Mouse (Mus musculus): Measurements from ENCODE around the gene Gm20388. TPM values are rescaled to one million over a fixed set of nuclear protein-coding genes. Genes with fewer than 3 reads are reported as not detected.

Gm20388 gene
- polyA plus RNA-seq, 1 experiment from 2014 or later: 5.3 TPM

- H3K27ac ChIP-seq (ENCODE audit: low read depth, low read length): no peak overlapping the region
- H3K36me3 ChIP-seq (ENCODE audit: control insufficient read depth, insufficient read depth, low read length): peaks cover 59% of the 10 kb centered on the region
- no peaks in the 10 kb centered on the region for H3K27me3 ChIP-seq (replicated peaks; ENCODE audit: control insufficient read depth, insufficient read depth, low read length)
- ATAC-seq (replicated peaks; ENCODE audit: low FRiP score): no peak
- no peak overlapping the region for H3K4me2 ChIP-seq
- H3K4me3 ChIP-seq (ENCODE audit: low read depth, low read length): no peak overlapping the region
- no peaks in the 10 kb centered on the region for H3K9me3 ChIP-seq (ENCODE audit: control insufficient read depth, low read length)
- 97% methylated on average over 37 of the region's 37 CpGs for WGBS
- no peak overlapping the region for H3K9ac ChIP-seq (ENCODE audit: low read depth, low read length)
- H3K4me1 ChIP-seq (replicated peaks; ENCODE audit: control insufficient read depth, insufficient read depth, low read length): peaks cover 26% of the 10 kb centered on the region
- DNase-seq (ENCODE audit: low spot score): no peak
These were observed 657.6 kb downstream of the Gm20388 start for GRCm38 (mm10) chr8:120568164-120568798.

GRCm38 (mm10) chr8:120569123-120569522 lies 658.5 kb downstream of the Gm20388 start:
- Histone ChIP-seq H3K36me3 (ENCODE audit: control insufficient read depth, insufficient read depth, low read length) (peaks cover 66% of the 10 kb centered on the region), H3K4me3 (ENCODE audit: low read depth, low read length) (no peak overlapping the region), H3K4me1 (replicated peaks; ENCODE audit: control insufficient read depth, insufficient read depth, low read length) (peaks cover 18% of the 10 kb centered on the region), H3K4me2 (no peak overlapping the region), H3K27me3 (replicated peaks; ENCODE audit: control insufficient read depth, insufficient read depth, low read length) (no peaks in the 10 kb centered on the region), H3K9ac (ENCODE audit: low read depth, low read length) (no peak overlapping the region), H3K9me3 (ENCODE audit: control insufficient read depth, low read length) (no peaks in the 10 kb centered on the region), H3K27ac (ENCODE audit: low read depth, low read length) (no peak overlapping the region)
- no peak for DNase-seq (ENCODE audit: low spot score)
- no peak for ATAC-seq (replicated peaks; ENCODE audit: low FRiP score)
- 92% methylated on average over 17 of the region's 17 CpGs for WGBS

- DNase-seq (ENCODE audit: low spot score) (peak; percentile 81), ATAC-seq (replicated peaks; ENCODE audit: low FRiP score) (no peak)
- 61% methylated on average over 13 of the region's 13 CpGs for WGBS
- Histone ChIP-seq H3K4me2 (no peak overlapping the region), H3K36me3 (ENCODE audit: control insufficient read depth, insufficient read depth, low read length) (peaks cover 72% of the 10 kb centered on the region), H3K27me3 (replicated peaks; ENCODE audit: control insufficient read depth, insufficient read depth, low read length) (no peaks in the 10 kb centered on the region), H3K4me3 (ENCODE audit: low read depth, low read length) (no peak overlapping the region), H3K27ac (ENCODE audit: low read depth, low read length) (no peak overlapping the region; the same call in 1 of the 2 replicates), H3K9me3 (ENCODE audit: control insufficient read depth, low read length) (no peaks in the 10 kb centered on the region), H3K9ac (ENCODE audit: low read depth, low read length) (no peak overlapping the region), H3K4me1 (replicated peaks; ENCODE audit: control insufficient read depth, insufficient read depth, low read length) (peaks cover 14% of the 10 kb centered on the region)
These were observed 659.5 kb downstream of the Gm20388 start for GRCm38 (mm10) chr8:120569939-120570715.

DNA sequence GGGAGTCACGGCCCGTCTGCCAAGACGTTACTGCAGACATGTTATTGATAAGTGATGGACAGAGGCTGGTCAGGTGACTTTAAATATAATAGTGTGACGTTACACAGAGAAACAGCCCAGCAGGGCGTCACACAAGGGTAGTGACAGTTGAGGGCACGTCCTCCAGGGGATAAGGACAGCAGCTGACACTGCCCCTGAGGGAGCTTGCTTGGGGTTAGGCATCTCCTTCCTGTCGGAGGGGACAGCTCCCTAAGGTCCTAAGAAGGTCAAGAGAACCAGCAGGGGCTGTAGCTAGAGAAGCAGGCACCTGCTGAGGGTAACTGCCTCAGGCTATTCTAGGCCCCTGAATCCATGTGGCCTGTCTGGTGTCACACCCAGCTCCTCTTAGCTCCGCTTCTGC lies 660.9 kb downstream of the Gm20388 start:
- DNase-seq (ENCODE audit: low spot score) (no peak), ATAC-seq (replicated peaks; ENCODE audit: low FRiP score) (no peak)
- WGBS: 89% methylated on average over 8 of the region's 8 CpGs
- Histone ChIP-seq H3K36me3 (ENCODE audit: control insufficient read depth, insufficient read depth, low read length) (peaks cover 80% of the 10 kb centered on the region), H3K27me3 (replicated peaks; ENCODE audit: control insufficient read depth, insufficient read depth, low read length) (no peaks in the 10 kb centered on the region), H3K4me3 (ENCODE audit: low read depth, low read length) (no peak overlapping the region), H3K4me2 (no peak overlapping the region), H3K9ac (ENCODE audit: low read depth, low read length) (no peak overlapping the region), H3K27ac (ENCODE audit: low read depth, low read length) (no peak overlapping the region), H3K9me3 (ENCODE audit: control insufficient read depth, low read length) (no peaks in the 10 kb centered on the region), H3K4me1 (replicated peaks; ENCODE audit: control insufficient read depth, insufficient read depth, low read length) (peaks cover 16% of the 10 kb centered on the region)

- WGBS: 79% methylated on average over 21 of the region's 21 CpGs
- peaks cover 16% of the 10 kb centered on the region for H3K4me1 ChIP-seq (replicated peaks; ENCODE audit: control insufficient read depth, insufficient read depth, low read length)
- no peak for DNase-seq (ENCODE audit: low spot score)
- no peak overlapping the region for H3K27ac ChIP-seq (ENCODE audit: low read depth, low read length)
- no peak for ATAC-seq (replicated peaks; ENCODE audit: low FRiP score)
- no peak overlapping the region for H3K4me3 ChIP-seq (ENCODE audit: low read depth, low read length)
- no peak overlapping the region for H3K4me2 ChIP-seq
- H3K9me3 ChIP-seq (ENCODE audit: control insufficient read depth, low read length): no peaks in the 10 kb centered on the region
- H3K36me3 ChIP-seq (ENCODE audit: control insufficient read depth, insufficient read depth, low read length): peaks cover 81% of the 10 kb centered on the region
- H3K27me3 ChIP-seq (replicated peaks; ENCODE audit: control insufficient read depth, insufficient read depth, low read length): no peaks in the 10 kb centered on the region
- H3K9ac ChIP-seq (ENCODE audit: low read depth, low read length): no peak overlapping the region
These were observed 661.9 kb downstream of the Gm20388 start for GRCm38 (mm10) chr8:120572534-120572933.

- H3K9ac ChIP-seq (ENCODE audit: low read depth, low read length): no peak overlapping the region
- no peaks in the 10 kb centered on the region for H3K27me3 ChIP-seq (replicated peaks; ENCODE audit: control insufficient read depth, insufficient read depth, low read length)
- no peak overlapping the region for H3K4me2 ChIP-seq
- H3K27ac ChIP-seq (ENCODE audit: low read depth, low read length): no peak overlapping the region
- peaks cover 16% of the 10 kb centered on the region for H3K4me1 ChIP-seq (replicated peaks; ENCODE audit: control insufficient read depth, insufficient read depth, low read length)
- no peaks in the 10 kb centered on the region for H3K9me3 ChIP-seq (ENCODE audit: control insufficient read depth, low read length)
- 89% methylated on average over 11 of the region's 11 CpGs for WGBS
- peaks cover 85% of the 10 kb centered on the region for H3K36me3 ChIP-seq (ENCODE audit: control insufficient read depth, insufficient read depth, low read length)
- H3K4me3 ChIP-seq (ENCODE audit: low read depth, low read length): no peak overlapping the region
- no peak for DNase-seq (ENCODE audit: low spot score)
- no peak for ATAC-seq (replicated peaks; ENCODE audit: low FRiP score)
These were observed 663.2 kb downstream of the Gm20388 start for GRCm38 (mm10) chr8:120573866-120574265.

DNA sequence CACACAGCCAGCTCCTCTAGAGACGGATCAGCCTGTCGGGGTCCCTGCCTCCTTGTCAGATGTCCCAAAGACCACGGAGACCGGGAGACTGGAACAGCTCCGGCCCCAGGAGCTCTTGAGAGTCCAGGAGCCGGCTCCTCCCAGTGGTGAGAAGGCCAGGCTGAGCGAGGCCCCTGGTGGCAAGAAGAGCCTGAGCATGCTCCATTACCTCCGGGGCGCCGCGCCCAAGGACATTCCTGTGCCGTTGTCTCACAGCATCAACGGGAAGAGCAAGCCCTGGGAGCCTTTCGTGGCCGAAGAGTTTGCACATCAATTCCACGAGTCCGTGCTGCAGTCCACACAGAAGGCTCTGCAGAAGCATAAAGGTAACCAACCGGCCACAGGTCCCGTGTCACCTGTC lies 664.3 kb downstream of the Gm20388 start:
- ATAC-seq (replicated peaks; ENCODE audit: low FRiP score) (no peak), DNase-seq (ENCODE audit: low spot score) (no peak)
- Histone ChIP-seq H3K36me3 (ENCODE audit: control insufficient read depth, insufficient read depth, low read length) (peaks cover 90% of the 10 kb centered on the region), H3K4me2 (no peak overlapping the region), H3K27ac (ENCODE audit: low read depth, low read length) (no peak overlapping the region), H3K4me1 (replicated peaks; ENCODE audit: control insufficient read depth, insufficient read depth, low read length) (peaks cover 16% of the 10 kb centered on the region), H3K27me3 (replicated peaks; ENCODE audit: control insufficient read depth, insufficient read depth, low read length) (no peaks in the 10 kb centered on the region), H3K4me3 (ENCODE audit: low read depth, low read length) (no peak overlapping the region), H3K9me3 (ENCODE audit: control insufficient read depth, low read length) (no peaks in the 10 kb centered on the region), H3K9ac (ENCODE audit: low read depth, low read length) (no peak overlapping the region)
- WGBS: 78% methylated on average over 19 of the region's 19 CpGs

GRCm38 (mm10) chr8:120575801-120576200 lies 665.2 kb downstream of the Gm20388 start:
- Histone ChIP-seq H3K27me3 (replicated peaks; ENCODE audit: control insufficient read depth, insufficient read depth, low read length) (no peaks in the 10 kb centered on the region), H3K4me1 (replicated peaks; ENCODE audit: control insufficient read depth, insufficient read depth, low read length) (peaks cover 13% of the 10 kb centered on the region), H3K9ac (ENCODE audit: low read depth, low read length) (no peak overlapping the region), H3K36me3 (ENCODE audit: control insufficient read depth, insufficient read depth, low read length) (peaks cover 93% of the 10 kb centered on the region), H3K27ac (ENCODE audit: low read depth, low read length) (no peak overlapping the region), H3K4me3 (ENCODE audit: low read depth, low read length) (no peak overlapping the region), H3K4me2 (no peak overlapping the region), H3K9me3 (ENCODE audit: control insufficient read depth, low read length) (no peaks in the 10 kb centered on the region)
- WGBS: 74% methylated on average over 9 of the region's 9 CpGs
- no peak for ATAC-seq (replicated peaks; ENCODE audit: low FRiP score)
- DNase-seq (ENCODE audit: low spot score): no peak

DNA sequence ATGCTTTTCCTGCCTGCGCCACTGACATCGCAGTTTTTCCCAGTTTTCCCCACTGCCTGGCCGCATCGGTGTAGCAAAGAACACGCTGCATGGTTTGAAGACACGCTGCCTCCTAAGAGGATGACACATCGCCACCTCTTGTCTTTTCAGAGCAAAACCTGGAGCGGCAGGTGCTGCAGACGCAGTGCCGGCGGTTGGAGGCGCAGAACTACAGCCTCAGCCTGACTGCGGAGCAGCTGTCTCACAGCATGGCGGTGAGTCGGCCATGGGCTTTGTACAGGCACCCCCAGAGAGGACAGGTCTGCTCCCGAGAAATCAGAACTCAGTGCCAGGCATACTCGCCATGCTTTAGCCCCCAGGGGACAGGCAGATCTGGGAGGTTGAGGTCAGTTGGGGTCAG lies 667.2 kb downstream of the Gm20388 start:
- H3K27me3 ChIP-seq (replicated peaks; ENCODE audit: control insufficient read depth, insufficient read depth, low read length): no peaks in the 10 kb centered on the region
- no peak overlapping the region for H3K4me2 ChIP-seq
- 93% methylated on average over 17 of the region's 17 CpGs for WGBS
- H3K27ac ChIP-seq (ENCODE audit: low read depth, low read length): no peak overlapping the region
- H3K4me1 ChIP-seq (replicated peaks; ENCODE audit: control insufficient read depth, insufficient read depth, low read length): peaks cover 13% of the 10 kb centered on the region
- DNase-seq (ENCODE audit: low spot score): no peak
- peaks cover 85% of the 10 kb centered on the region for H3K36me3 ChIP-seq (ENCODE audit: control insufficient read depth, insufficient read depth, low read length)
- no peak overlapping the region for H3K4me3 ChIP-seq (ENCODE audit: low read depth, low read length)
- H3K9me3 ChIP-seq (ENCODE audit: control insufficient read depth, low read length): no peaks in the 10 kb centered on the region
- no peak for ATAC-seq (replicated peaks; ENCODE audit: low FRiP score)
- H3K9ac ChIP-seq (ENCODE audit: low read depth, low read length): no peak overlapping the region
